Mouse (Mus musculus) G1E-ER4 (cell line): ENCODE results near the gene Ccdc91. TPM values are rescaled to one million over a fixed set of nuclear protein-coding genes. Genes with fewer than 3 reads are reported as not detected.

ENCODE experiments used
- GATA1 ChIP-seq: IDR thresholded peaks from one replicate; pipeline ENCODE4 v1.8.0; 2012; ENCODE audit warnings: low read length, inconsistent platforms
- polyA plus RNA-seq: library from polyadenylated mRNA; stranded (reverse); fragments of >175 nt; gene quantifications from 2 replicates; pipeline ENCODE4 v1.2.3, GENCODE M21; 2012

Ccdc91 gene
- polyA plus RNA-seq, 1 experiment = 21.2 TPM

- TF ChIP-seq GATA1 = no peak
Observed at GRCm38 (mm10) chr6:147538236-147538635, 62.6 kb downstream of the Ccdc91 start.

GRCm38 (mm10) chr6:147539056-147539600 lies 63.5 kb downstream of the Ccdc91 start:
- TF ChIP-seq GATA1 = no peak

GRCm38 (mm10) chr6:147540942-147541341 lies 65.3 kb downstream of the Ccdc91 start:
- TF ChIP-seq GATA1 = no peak

GRCm38 (mm10) chr6:147555591-147555990 lies 80.0 kb downstream of the Ccdc91 start:
- no peak for TF ChIP-seq GATA1

GRCm38 (mm10) chr6:147559316-147559715 lies 83.7 kb downstream of the Ccdc91 start:
- TF ChIP-seq GATA1 = no peak

GRCm38 (mm10) chr6:147560436-147560835 lies 84.8 kb downstream of the Ccdc91 start:
- no peak for TF ChIP-seq GATA1

GRCm38 (mm10) chr6:147569246-147569645 lies 93.6 kb downstream of the Ccdc91 start:
- TF ChIP-seq GATA1 = no peak

GRCm38 (mm10) chr6:147573137-147573536 lies 97.5 kb downstream of the Ccdc91 start:
- TF ChIP-seq GATA1 = no peak

GRCm38 (mm10) chr6:147574454-147575182 lies 99.0 kb downstream of the Ccdc91 start:
- no peak for TF ChIP-seq GATA1

- no peak for TF ChIP-seq GATA1
Observed at GRCm38 (mm10) chr6:147575183-147575784, 99.7 kb downstream of the Ccdc91 start.

GRCm38 (mm10) chr6:147587675-147588074 lies 112.0 kb downstream of the Ccdc91 start:
- TF ChIP-seq GATA1 = no peak

GRCm38 (mm10) chr6:147606666-147607065 lies 131.0 kb downstream of the Ccdc91 start:
- TF ChIP-seq GATA1 = no peak

GRCm38 (mm10) chr6:147607613-147608012 lies 132.0 kb downstream of the Ccdc91 start:
- no peak for TF ChIP-seq GATA1

GRCm38 (mm10) chr6:147615306-147615705 lies 139.7 kb downstream of the Ccdc91 start:
- no peak for TF ChIP-seq GATA1

- no peak for TF ChIP-seq GATA1
Observed at GRCm38 (mm10) chr6:147623142-147623541, 147.5 kb downstream of the Ccdc91 start.

GRCm38 (mm10) chr6:147636464-147636863 lies 160.8 kb downstream of the Ccdc91 start:
- no peak for TF ChIP-seq GATA1

- no peak for TF ChIP-seq GATA1
Observed at GRCm38 (mm10) chr6:147643875-147644274, 168.2 kb downstream of the Ccdc91 start.
